Mouse (Mus musculus): ENCODE data around the gene Btbd2. TPM values are rescaled to one million over a fixed set of nuclear protein-coding genes. Genes with fewer than 3 reads are reported as not detected.

Gene Btbd2
- polyA plus RNA-seq, 1 experiment from 2014 or later = 83.7 TPM

DNA sequence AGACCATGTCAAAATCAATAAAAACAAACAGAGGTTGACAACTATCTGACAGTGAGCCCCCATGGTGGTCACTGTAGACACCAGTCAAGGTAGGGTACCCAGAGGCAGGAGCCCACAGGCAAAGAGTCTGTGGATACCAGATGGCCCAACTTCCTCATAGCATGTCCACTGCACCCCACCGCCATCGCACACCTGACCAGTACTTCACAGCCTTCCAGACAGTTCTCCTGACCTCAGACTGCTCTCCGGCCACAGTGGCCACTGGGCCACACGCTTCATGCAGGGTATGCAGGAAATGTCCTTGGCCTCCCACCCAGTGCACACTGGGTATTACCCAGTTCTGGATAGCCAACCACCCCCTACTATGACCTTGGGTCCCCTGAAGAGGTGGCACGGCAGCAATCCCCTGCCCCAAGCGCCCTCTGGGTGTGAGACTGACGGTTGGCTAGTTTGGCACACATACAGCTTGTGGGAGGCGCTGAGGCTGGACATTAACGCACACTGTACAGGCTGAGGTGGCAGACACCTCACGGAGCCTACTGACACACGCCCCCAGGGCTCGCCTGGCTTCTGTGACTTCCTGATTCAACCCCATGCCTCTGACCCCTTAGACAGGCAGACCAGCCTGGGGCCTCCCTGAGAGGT is 36.7 kb upstream of the Btbd2 start:
- DNase-seq (ENCODE audit: low spot score) (no peak), ATAC-seq (ENCODE audit: low FRiP score) (no peak)
- Histone ChIP-seq H3K27me3 (ENCODE audit: control insufficient read depth, insufficient read depth, low read length) (no peaks in the 10 kb centered on the region), H3K27ac (no peak overlapping the region), H3K36me3 (replicated peaks; ENCODE audit: control insufficient read depth, insufficient read depth) (peaks cover 54% of the 10 kb centered on the region), H3K9ac (no peak overlapping the region), H3K4me3 (replicated peaks; ENCODE audit: low read length) (no peak overlapping the region), H3K4me1 (replicated peaks; ENCODE audit: control insufficient read depth, insufficient read depth, low read length) (no peaks in the 10 kb centered on the region; the same call in 1 of the 2 replicates), H3K9me3 (ENCODE audit: control insufficient read depth, low read length) (no peaks in the 10 kb centered on the region), H3K4me2 (replicated peaks) (no peak overlapping the region)
- WGBS = 92% methylated on average over 12 of the region's 12 CpGs

DNA sequence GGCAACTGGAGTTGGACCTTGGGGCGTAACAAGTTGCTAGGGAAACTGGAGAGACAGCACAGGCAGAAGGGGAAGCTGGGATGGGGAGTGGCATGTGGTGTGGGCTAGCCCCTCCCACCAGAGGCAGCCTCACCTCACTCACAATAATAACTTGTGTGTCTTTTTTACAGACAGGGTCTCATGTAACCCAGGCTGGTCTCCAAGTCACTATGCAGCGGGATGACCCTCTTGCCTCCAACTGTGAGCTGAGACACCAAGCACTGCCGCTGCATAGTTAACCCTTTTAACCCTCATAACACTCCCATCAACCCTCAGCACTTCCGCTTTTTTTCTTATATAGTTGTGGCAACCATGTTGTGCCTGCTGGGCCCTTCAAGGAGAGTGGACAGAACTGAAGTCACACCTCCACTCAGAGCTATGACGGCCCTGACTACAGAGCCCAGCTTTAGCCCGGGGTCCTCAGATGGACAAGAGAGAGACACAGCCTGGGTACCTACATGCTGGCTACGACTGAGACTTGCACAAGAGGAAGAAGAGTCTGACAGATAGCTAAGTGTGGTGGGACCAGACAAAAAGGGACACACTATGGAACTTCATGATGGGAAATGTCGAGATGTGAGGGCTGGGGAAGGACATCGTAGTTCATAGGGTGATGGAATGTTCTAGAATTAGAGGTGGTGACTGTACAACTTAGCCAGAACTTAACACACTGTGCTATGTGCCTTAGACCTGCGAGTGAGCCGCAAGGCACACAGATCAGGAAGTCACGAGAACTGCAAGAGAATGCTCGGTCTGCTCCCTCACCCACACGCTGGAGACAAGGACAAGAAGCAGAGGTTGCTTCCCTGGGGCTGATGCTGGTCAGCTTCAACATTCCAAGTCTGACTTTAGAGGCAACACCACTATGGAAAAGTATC is 35.6 kb upstream of the Btbd2 start:
- peaks cover 54% of the 10 kb centered on the region for H3K36me3 ChIP-seq (replicated peaks; ENCODE audit: control insufficient read depth, insufficient read depth)
- no peak overlapping the region for H3K27ac ChIP-seq
- H3K4me3 ChIP-seq (replicated peaks; ENCODE audit: low read length) = no peak overlapping the region
- no peaks in the 10 kb centered on the region for H3K27me3 ChIP-seq (ENCODE audit: control insufficient read depth, insufficient read depth, low read length)
- DNase-seq (ENCODE audit: low spot score) (no peak), ATAC-seq (ENCODE audit: low FRiP score) (no peak)
- H3K9ac ChIP-seq = no peak overlapping the region
- no peaks in the 10 kb centered on the region for H3K4me1 ChIP-seq (replicated peaks; ENCODE audit: control insufficient read depth, insufficient read depth, low read length)
- H3K9me3 ChIP-seq (ENCODE audit: control insufficient read depth, low read length) = no peaks in the 10 kb centered on the region
- no peak overlapping the region for H3K4me2 ChIP-seq (replicated peaks)
- 82% methylated on average over 14 of the region's 14 CpGs for WGBS

DNA sequence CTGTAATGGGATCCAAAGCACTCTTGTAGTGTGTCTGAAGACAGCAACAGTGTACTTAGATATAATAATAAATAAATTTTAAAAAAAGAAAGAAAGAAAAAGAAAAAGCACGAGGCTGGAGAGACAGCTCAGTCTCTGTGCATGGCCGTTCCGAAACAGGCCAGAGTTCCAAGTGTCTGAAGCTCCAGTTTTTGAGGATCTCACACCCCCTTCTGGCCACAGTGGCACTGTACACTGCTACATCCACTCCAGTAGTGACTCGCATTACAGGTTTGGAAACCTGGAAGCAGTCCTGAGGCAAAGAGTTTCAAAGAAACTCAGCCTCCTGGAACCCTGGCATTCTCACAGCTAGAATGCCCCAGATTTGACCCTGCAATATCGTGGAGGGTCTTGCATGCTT is 31.0 kb upstream of the Btbd2 start:
- Histone ChIP-seq H3K27me3 (ENCODE audit: control insufficient read depth, insufficient read depth, low read length) (no peaks in the 10 kb centered on the region), H3K36me3 (replicated peaks; ENCODE audit: control insufficient read depth, insufficient read depth) (peaks cover 79% of the 10 kb centered on the region), H3K27ac (no peak overlapping the region), H3K4me3 (replicated peaks; ENCODE audit: low read length) (no peak overlapping the region), H3K9ac (no peak overlapping the region), H3K9me3 (ENCODE audit: control insufficient read depth, low read length) (no peaks in the 10 kb centered on the region), H3K4me1 (replicated peaks; ENCODE audit: control insufficient read depth, insufficient read depth, low read length) (no peaks in the 10 kb centered on the region), H3K4me2 (replicated peaks) (no peak overlapping the region)
- WGBS = 46% methylated on average over 5 of the region's 5 CpGs
- ATAC-seq (ENCODE audit: low FRiP score) (no peak), DNase-seq (ENCODE audit: low spot score) (peak; percentile 52)

DNA sequence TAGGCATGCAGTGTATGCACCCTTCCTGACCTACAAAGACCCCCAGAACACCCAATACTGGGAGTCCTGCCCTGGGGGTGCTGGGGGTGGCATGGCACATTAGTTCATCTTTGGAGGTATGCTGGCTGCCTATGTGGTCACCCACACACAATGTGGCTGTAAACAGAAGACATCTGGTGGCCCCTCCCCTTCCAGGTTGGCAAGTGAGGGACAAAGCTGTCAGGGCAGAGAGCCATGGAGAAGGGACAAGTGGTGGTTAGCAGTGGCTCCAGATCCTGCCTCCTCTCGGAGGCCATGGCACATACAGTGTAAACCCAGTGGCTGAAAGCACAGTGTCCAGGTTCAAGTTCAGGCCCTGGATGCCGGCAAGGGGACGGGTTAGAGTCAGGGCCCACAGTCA is 29.7 kb upstream of the Btbd2 start:
- no peak overlapping the region for H3K4me3 ChIP-seq (replicated peaks; ENCODE audit: low read length)
- no peak overlapping the region for H3K4me2 ChIP-seq (replicated peaks)
- peaks cover 79% of the 10 kb centered on the region for H3K36me3 ChIP-seq (replicated peaks; ENCODE audit: control insufficient read depth, insufficient read depth)
- DNase-seq (ENCODE audit: low spot score) (no peak), ATAC-seq (ENCODE audit: low FRiP score) (no peak)
- no peaks in the 10 kb centered on the region for H3K27me3 ChIP-seq (ENCODE audit: control insufficient read depth, insufficient read depth, low read length)
- WGBS = 94% methylated on average over 3 of the region's 3 CpGs
- H3K9ac ChIP-seq = no peak overlapping the region
- no peaks in the 10 kb centered on the region for H3K4me1 ChIP-seq (replicated peaks; ENCODE audit: control insufficient read depth, insufficient read depth, low read length)
- no peaks in the 10 kb centered on the region for H3K9me3 ChIP-seq (ENCODE audit: control insufficient read depth, low read length)
- H3K27ac ChIP-seq = no peak overlapping the region

DNA sequence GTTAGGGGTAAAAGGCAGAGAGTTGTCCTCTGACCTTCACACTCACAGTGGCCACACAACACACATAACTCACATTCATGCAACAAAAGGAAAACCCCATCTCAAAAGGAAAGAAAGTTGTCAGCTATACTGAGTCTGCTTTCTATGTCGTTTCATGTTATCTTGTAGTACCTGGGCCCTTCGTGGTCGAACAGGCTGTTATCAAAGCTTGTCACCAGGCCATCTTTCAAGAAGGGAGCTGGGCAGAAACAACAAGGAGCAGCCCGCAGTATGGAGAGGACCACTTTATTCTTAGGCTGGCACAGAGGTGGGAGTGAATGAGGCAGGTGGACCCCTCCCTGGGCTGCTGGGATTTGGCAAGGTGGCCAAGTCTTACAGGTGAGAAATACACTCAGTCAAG is 28.1 kb upstream of the Btbd2 start:
- DNase-seq (ENCODE audit: low spot score) (no peak), ATAC-seq (ENCODE audit: low FRiP score) (no peak)
- H3K9ac ChIP-seq = no peak overlapping the region
- peaks cover 63% of the 10 kb centered on the region for H3K36me3 ChIP-seq (replicated peaks; ENCODE audit: control insufficient read depth, insufficient read depth)
- 91% methylated on average over 4 of the region's 4 CpGs for WGBS
- no peaks in the 10 kb centered on the region for H3K9me3 ChIP-seq (ENCODE audit: control insufficient read depth, low read length)
- H3K4me2 ChIP-seq (replicated peaks) = no peak overlapping the region
- H3K4me1 ChIP-seq (replicated peaks; ENCODE audit: control insufficient read depth, insufficient read depth, low read length) = no peaks in the 10 kb centered on the region
- H3K4me3 ChIP-seq (replicated peaks; ENCODE audit: low read length) = no peak overlapping the region
- H3K27me3 ChIP-seq (ENCODE audit: control insufficient read depth, insufficient read depth, low read length) = no peaks in the 10 kb centered on the region
- no peak overlapping the region for H3K27ac ChIP-seq

DNA sequence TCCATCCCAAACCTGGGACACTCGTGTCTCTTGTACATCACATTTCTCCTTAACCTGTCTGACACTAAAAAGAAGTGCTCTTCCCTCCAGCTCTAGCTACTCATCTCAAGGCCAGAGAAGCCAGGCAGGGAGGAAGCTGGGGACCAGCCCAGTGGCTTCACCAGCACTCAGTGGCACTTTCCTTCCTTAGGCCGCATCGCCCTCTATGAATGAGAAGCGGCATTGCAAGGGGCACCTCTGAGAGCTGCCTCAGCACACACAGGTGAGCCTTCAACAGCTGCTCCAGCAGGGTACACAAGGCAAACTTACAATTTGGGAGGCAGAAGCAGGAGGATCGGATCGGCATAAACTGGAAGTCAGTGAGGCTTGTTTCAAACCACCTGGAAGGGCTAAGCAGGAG is 27.3 kb upstream of the Btbd2 start:
- peaks cover 55% of the 10 kb centered on the region for H3K36me3 ChIP-seq (replicated peaks; ENCODE audit: control insufficient read depth, insufficient read depth)
- H3K4me2 ChIP-seq (replicated peaks) = no peak overlapping the region
- WGBS = 57% methylated on average over 6 of the region's 6 CpGs
- no peaks in the 10 kb centered on the region; the same call in 1 of the 2 replicates for H3K4me1 ChIP-seq (replicated peaks; ENCODE audit: control insufficient read depth, insufficient read depth, low read length)
- H3K9ac ChIP-seq = no peak overlapping the region
- no peak for DNase-seq (ENCODE audit: low spot score)
- no peak overlapping the region for H3K27ac ChIP-seq
- no peak for ATAC-seq (ENCODE audit: low FRiP score)
- no peak overlapping the region for H3K4me3 ChIP-seq (replicated peaks; ENCODE audit: low read length)
- H3K27me3 ChIP-seq (ENCODE audit: control insufficient read depth, insufficient read depth, low read length) = no peaks in the 10 kb centered on the region
- H3K9me3 ChIP-seq (ENCODE audit: control insufficient read depth, low read length) = no peaks in the 10 kb centered on the region

DNA sequence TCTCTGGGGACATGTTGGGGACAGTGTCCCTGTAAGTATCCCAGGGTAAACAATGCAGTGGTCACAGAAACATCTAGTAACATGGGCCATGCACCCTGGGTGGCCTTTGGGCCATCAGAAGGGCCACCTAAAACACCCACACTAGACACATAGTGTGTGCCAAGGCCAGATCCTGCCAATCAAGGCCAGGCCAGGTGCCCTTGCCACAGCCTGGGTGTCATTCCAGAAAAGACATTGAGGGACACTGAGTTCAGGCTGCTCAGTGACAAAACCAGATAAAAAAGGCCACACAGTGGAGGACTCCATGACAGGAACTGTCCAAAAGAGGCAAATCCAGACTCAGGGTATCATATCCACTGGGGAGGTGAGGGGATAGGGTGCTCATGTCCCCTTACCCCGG is 26.8 kb upstream of the Btbd2 start:
- no peak overlapping the region for H3K9ac ChIP-seq
- no peak for ATAC-seq (ENCODE audit: low FRiP score)
- H3K27me3 ChIP-seq (ENCODE audit: control insufficient read depth, insufficient read depth, low read length) = no peaks in the 10 kb centered on the region
- DNase-seq (ENCODE audit: low spot score) = no peak
- H3K4me2 ChIP-seq (replicated peaks) = no peak overlapping the region
- peaks cover 50% of the 10 kb centered on the region for H3K36me3 ChIP-seq (replicated peaks; ENCODE audit: control insufficient read depth, insufficient read depth)
- no peak overlapping the region for H3K4me3 ChIP-seq (replicated peaks; ENCODE audit: low read length)
- H3K4me1 ChIP-seq (replicated peaks; ENCODE audit: control insufficient read depth, insufficient read depth, low read length) = peaks cover 6% of the 10 kb centered on the region; the same call in 1 of the 2 replicates
- 89% methylated on average over 1 of the region's 1 CpGs for WGBS
- no peaks in the 10 kb centered on the region for H3K9me3 ChIP-seq (ENCODE audit: control insufficient read depth, low read length)
- no peak overlapping the region for H3K27ac ChIP-seq

DNA sequence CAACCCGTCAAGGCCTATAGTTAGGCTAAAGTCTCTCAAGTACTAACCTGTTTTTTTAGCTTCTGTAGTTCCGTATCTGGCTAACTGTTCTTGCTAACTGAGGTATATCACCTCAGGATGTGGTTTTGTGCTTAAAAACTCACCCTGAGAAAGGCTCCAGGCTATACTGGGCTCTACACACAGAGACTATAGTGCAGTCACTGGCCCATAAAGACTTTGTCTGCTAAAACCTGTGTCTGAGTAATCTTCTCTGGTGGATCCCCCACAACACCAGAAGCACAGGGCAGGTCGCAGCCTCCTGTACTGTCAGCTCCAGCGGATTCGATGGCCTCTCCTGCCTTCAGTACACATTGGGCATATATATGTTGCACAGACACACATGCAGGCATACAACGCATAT is 25.1 kb upstream of the Btbd2 start:
- H3K4me3 ChIP-seq (replicated peaks; ENCODE audit: low read length) = no peak overlapping the region
- no peak overlapping the region for H3K27ac ChIP-seq
- ATAC-seq (ENCODE audit: low FRiP score) (no peak), DNase-seq (ENCODE audit: low spot score) (no peak)
- WGBS = 96% methylated on average over 6 of the region's 6 CpGs
- no peaks in the 10 kb centered on the region for H3K9me3 ChIP-seq (ENCODE audit: control insufficient read depth, low read length)
- H3K4me1 ChIP-seq (replicated peaks; ENCODE audit: control insufficient read depth, insufficient read depth, low read length) = peaks cover 21% of the 10 kb centered on the region
- peaks cover 37% of the 10 kb centered on the region for H3K36me3 ChIP-seq (replicated peaks; ENCODE audit: control insufficient read depth, insufficient read depth)
- no peak overlapping the region for H3K9ac ChIP-seq
- no peaks in the 10 kb centered on the region for H3K27me3 ChIP-seq (ENCODE audit: control insufficient read depth, insufficient read depth, low read length)
- no peak overlapping the region for H3K4me2 ChIP-seq (replicated peaks)

DNA sequence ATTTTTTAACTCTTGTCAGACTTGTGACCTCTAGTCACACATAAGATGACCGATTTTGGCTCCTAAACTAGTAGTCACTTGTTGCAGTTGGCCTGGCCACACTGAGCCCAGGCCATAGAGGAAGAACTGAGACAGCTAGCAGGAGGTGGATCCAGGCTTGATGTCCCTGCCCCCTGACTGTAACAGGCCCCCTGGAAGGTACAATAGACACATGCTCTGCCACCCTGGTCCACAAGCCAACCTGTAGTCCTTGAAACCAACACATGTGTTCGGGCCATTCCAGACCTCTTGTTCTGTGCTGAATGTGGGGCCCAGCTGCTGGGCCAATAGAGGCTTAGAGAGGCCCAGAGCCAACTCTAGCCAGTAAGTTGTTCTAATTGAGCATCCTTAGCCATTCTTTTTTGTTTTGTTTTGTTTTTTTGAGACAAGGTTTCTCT is 23.4 kb upstream of the Btbd2 start:
- Histone ChIP-seq H3K9me3 (ENCODE audit: control insufficient read depth, low read length) (no peaks in the 10 kb centered on the region), H3K9ac (no peak overlapping the region), H3K4me3 (replicated peaks; ENCODE audit: low read length) (no peak overlapping the region), H3K4me1 (replicated peaks; ENCODE audit: control insufficient read depth, insufficient read depth, low read length) (peaks cover 24% of the 10 kb centered on the region), H3K27me3 (ENCODE audit: control insufficient read depth, insufficient read depth, low read length) (no peaks in the 10 kb centered on the region), H3K4me2 (replicated peaks) (no peak overlapping the region), H3K36me3 (replicated peaks; ENCODE audit: control insufficient read depth, insufficient read depth) (peaks cover 19% of the 10 kb centered on the region), H3K27ac (no peak overlapping the region)
- ATAC-seq (ENCODE audit: low FRiP score) (no peak), DNase-seq (ENCODE audit: low spot score) (no peak)
- WGBS = 86% methylated on average over 2 of the region's 2 CpGs
